Mouse (Mus musculus): Measurements from ENCODE around the gene Mphosph9.

DNA sequence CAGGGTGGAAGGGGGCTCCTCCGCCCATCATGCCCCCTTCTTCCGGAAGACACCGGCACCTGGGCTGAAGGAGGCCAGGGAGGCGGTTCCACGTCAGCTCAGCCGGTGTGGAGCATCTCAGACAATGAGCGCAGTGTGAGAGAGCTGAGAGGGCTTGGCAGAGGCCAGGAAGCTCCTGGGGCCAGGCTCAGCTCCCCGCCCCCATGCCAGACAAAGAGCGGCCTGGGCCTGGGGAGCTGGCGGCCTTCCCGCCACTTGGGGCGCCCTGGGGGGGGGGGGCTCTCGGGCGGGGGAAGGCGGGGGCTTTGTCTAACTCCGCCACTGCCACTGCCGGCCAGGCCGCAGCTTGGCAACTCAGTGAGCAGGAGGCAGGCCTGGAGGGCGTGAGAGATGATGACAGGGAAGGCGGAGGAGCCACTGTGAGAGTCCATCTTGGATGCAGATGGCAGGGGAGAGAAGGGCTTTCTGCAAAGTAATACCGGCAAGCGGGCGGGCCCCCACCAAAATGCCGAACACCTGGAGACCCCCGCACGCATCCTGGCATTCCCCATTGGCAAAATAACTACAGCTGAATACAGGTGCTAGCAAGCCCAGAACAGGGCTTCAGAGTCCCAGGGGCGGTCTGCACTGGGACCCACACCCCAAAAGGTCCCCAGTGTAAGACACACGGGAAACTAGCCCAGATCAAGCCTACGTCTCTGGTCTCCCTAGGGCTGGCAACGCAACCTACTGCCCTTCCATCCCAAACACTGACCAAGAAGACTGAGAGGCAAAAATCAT, 24.6 kb upstream of the Mphosph9 start:
- TF ChIP-seq CTCF (IDR thresholded peaks at IDR 0.05; ENCODE audit: low read depth) = no peak; the same call in 1 of the 2 replicates
- no peak for TF ChIP-seq EP300 (IDR thresholded peaks at IDR 0.05; ENCODE audit: low read depth)
